Mouse (Mus musculus) CH12.LX (cell line): ENCODE data around the gene Kif1a.

Source experiments
- MAX ChIP-seq: IDR thresholded peaks from 2 replicates; pipeline ENCODE4 v1.6.1; 2011; ENCODE audit warnings: low read length, improper control_type of control experiment
- ZMIZ1 ChIP-seq: IDR thresholded peaks from 2 replicates; pipeline ENCODE4 v1.6.1; 2012; ENCODE audit warnings: low read depth, mild to moderate bottlenecking, inconsistent platforms, low read length, improper control_type of control experiment

DNA sequence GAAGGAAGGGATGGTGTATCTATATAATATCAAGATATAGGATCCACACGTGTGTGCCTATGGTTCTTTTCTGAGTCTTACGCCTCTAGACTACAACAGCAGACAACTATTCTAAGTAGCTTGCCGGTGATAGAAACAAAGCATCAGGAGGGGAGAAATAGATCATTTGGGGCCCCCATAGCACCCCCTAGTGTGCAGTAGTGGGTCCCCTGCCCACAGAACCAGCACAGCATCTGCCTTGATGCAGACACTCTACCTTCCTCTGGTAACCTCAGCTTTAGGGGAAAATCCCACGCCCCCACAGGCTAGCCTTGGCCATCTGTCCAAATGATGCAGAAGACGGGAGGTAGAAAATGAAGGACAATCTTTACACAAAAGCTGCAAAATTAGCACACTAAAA, 116.8 kb downstream of the Kif1a start:
- TF ChIP-seq ZMIZ1 (no peak), MAX (no peak)
